Mouse (Mus musculus) CD4-positive, CD25-positive, alpha-beta regulatory T cell, adult 4 months (primary cell): ENCODE results near the gene Colgalt2. TPM values are rescaled to one million over a fixed set of nuclear protein-coding genes. Genes with fewer than 3 reads are reported as not detected.

ENCODE experiments used
- ATAC-seq: one replicate; pipeline ENCODE4 v1.8.0; 2017
- polyA plus RNA-seq, 2 experiments: library from polyadenylated mRNA; unstranded; fragments of 100-300 nt; shearing (Covaris generic); gene quantifications; one replicate each; pipeline ENCODE4 v1.2.1; 2017

Colgalt2 gene
- polyA plus RNA-seq, 2 experiments from 2014 or later, result not detected

DNA sequence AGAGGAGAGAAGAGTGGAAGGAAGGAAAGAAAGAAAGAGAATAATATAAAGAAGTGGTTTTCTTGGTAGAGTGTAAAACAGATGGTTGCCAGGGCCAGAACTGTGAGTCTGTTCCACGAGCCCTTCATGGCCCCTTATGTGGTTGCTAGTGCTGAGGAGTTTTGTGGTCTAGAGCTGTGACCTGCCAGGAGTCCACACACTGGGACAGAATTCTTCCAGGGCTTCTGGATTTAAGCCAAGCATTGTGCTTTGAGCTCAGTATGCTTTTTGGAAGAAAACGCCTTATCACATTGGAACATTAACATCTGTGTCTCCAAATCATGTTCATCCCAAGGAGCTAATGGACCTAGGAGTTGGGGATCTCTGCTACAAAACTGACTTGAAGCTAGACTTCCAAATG is 97.2 kb downstream of the Colgalt2 start:
- ATAC-seq, result no peak

DNA sequence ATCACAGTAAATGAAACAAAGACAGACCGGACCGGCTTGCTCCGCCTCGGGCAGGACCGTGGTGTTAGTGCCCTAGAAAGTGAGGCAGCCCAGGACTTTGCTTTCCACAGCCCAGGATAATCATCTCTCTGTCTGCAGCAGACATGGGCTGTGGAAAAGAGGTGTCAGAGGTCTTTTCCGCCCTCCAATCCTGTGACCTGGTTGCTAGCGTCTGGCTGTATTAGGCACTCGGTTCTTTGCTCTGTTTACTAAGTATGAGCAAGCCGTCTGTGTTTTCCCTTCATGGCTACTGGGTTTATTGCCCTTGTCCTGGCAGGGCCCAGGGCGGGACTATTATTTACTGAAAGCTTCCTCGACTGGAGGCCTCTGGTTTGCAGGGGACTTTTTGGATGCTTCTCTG is 98.0 kb downstream of the Colgalt2 start:
- no peak for ATAC-seq

GRCm38 (mm10) chr1:152499802-152500201 is 100.2 kb downstream of the Colgalt2 start:
- no peak for ATAC-seq

- no peak for ATAC-seq
Observed at GRCm38 (mm10) chr1:152506175-152506574, 106.5 kb downstream of the Colgalt2 start.

- ATAC-seq, result no peak
Observed at GRCm38 (mm10) chr1:152506726-152507125, 107.1 kb downstream of the Colgalt2 start.

- no peak for ATAC-seq
Observed at GRCm38 (mm10) chr1:152508481-152509220, 109.0 kb downstream of the Colgalt2 start.

DNA sequence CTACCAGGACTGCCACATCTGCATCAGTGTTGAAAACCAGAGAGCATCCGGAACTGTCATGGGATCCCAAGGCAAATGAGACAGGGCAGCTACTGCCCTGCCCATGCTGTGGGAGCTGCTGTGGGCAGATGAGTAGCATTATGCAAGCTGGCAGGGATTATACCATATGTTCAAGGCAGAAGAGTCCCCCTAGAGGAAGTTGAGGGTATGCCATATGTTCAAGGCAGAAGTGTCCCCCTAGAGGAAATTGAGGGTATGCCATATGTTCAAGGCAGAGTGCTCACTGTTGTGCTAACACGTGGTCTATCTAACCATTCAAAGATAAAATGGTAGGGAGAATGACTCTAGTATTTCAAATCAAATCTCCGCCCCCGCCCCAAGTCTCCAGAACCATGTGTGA is 111.6 kb downstream of the Colgalt2 start:
- peak; percentile 69 for ATAC-seq

DNA sequence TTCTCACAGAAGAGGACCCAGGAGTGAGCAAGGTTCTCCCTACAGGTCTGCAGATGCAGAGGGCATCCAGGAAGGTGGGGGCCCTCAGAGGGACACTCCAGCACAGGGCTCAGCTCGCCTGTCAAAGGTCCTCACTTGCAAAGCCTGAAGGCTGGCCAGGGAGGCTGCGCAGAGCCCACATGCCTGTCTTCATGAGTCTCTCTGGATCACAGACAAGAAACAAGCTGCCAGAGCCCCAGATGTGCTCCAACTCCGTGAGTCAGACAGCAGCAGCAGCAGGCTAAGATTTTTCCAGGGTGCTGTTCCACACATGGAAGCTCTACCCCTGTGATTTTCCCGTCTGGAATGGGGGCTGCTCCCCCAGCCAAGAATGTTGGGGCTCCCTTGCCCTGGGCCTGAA is 114.6 kb downstream of the Colgalt2 start:
- no peak for ATAC-seq

DNA sequence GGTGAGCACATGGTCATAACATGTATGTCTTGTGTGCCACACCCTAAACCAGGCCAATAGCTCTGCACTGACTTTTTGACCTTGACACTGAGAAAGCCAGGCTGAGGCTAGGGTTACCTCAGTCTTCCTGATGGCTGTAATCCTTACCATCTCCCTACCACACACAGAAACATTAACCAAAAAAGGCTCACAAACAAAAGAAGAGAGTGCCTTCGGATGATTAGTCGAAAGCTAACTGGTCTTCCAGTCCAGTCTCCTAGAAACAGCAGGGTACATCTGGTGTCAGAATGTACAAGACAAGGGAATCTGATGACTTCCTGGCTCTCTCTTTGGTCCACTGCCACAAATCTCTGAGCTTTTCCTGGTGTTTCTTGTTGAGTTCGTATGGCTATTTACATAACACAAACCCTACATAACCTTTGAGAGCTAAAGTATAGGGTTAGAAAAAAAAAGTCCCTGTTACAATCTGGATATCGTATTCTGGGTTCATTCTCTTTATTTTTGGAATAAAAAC is 117.5 kb downstream of the Colgalt2 start:
- ATAC-seq, result no peak

DNA sequence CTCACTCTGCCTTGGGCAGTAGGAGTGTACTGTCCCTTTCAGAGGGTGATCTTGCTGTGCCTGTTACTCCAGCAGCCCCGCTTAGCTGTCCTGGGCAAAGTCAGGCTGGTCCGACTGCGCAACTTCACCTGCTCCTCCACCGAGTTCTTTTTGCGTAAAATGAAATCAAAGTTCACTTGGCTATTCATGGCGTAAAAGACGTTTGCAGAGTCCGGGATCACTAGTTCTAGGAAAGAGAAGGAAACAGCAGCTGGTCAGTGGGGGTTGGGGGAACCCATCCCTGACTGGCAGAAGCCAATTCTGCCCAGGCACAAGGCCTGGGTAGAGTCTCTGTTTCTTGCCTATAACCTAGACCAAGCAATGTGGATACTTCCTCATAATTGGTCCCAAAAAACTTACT is 119.3 kb downstream of the Colgalt2 start:
- ATAC-seq, result no peak

DNA sequence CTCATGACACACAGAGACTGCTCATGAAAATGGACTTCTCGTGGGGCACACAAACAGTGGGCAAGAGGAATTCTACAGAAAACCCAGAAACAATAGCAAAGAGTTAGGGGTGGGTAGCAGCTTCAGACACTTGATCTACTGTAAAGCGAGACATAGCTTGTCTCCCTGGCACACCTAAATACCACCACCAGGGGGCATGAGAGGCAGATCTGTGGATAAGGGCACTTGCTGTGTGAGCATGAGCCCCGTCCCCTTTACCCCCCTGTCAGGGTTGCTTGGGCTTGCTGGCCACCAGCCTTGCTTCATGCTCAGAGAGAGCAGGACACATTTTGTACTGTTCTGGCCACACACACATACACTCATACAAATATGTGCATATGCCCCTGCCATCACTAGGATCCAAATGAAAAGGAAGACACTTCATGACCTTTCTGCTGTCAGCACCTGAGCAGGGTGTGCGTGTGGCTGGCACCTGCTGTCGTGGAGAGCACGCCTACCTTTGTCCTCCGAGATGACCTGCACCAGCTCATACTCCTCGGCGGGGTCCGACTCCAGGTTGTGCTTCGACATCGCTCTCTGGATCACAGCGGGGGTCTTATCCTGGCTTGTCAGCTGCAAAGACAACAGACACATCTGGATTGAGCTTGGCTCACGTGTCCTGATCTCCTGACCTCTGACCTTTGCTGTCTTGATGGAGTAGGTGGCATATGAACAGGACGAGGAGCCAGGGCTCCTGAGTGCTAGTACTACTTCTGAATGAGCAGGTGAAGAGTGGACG is 121.4 kb downstream of the Colgalt2 start:
- ATAC-seq, result no peak

DNA sequence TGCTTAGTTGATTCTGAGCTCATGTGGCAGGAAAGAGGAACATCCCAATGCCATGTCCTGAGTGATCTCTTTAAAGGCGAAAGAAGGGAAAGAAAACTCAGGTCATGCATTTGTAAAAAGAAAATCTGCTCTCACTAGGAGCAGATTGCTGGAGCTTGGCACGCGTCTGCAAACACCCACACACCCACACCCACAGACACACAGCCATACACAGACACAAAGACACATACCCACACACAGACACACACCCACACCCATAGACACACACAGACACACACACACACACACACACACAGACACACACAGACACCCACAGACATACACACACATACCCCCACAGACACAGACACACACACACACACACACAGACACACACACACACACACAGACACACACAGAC is 122.6 kb downstream of the Colgalt2 start:
- no peak for ATAC-seq

GRCm38 (mm10) chr1:152523292-152523691 is 123.7 kb downstream of the Colgalt2 start:
- ATAC-seq, result no peak

DNA sequence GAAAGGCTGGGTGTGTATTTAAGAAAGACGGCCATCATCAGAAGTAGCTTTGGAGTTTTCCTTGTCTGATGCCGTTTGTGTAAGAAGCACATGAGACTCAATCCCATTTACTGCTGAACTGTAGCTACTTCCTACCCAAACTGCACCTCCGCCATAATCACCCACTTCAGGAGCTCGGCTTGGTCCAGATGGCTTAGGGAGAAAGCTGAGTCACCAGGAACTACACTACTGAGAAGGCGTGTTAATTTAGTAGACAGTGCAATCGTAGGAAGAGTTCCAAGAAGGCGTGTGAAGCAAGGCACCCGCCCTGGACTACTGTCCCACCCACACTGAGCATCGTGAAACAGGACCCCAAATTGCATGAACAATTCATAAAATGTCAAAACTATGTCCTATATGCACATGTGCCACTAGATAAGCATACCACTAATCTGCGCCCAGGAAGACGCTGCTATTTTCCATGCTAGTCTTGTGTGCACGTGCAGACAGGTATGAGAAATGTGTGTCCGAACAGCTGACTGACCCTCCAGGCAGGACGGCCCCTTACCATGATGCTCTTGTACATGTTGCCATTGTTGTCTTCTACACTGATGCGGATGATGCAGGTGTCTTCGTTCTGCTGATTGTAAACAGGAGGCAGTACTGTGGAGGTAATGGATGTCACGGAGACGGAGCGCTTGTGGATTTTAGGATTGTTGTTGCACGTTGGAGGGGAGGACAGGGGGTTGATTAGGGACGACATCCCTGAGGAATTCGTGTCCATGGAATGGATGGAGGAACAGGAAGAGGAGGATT is 124.7 kb downstream of the Colgalt2 start:
- ATAC-seq, result no peak

DNA sequence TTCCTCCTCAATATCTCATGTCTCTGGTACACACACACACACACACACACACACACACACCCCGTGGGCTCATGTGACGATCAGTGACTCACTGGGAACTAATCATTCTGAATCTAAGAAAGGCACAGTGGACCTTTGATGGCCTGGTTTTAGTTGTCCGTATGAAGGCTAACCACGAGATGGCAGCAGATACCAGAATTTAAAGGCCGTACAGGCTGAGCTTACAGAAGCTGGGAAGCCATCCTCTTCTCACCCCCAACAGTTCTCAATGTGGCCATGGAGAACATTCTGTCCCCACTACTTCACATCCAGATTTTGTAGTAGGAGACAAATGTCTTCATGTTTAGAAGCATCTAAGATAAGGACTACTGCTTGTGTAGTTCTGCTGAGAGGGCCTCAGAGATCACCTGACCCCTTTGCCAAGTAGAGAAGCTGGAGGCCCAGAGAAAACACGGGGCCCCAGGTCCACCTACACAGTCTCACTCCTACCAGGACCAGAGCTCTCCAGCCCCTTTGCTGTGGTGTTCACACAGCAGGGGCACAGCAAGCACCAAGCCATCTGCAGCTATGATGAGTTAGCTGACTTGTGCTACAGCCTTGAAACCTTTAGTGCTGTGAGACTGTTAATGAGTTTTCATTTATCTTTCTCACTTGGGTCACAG is 125.5 kb downstream of the Colgalt2 start:
- peak; percentile 64 for ATAC-seq

DNA sequence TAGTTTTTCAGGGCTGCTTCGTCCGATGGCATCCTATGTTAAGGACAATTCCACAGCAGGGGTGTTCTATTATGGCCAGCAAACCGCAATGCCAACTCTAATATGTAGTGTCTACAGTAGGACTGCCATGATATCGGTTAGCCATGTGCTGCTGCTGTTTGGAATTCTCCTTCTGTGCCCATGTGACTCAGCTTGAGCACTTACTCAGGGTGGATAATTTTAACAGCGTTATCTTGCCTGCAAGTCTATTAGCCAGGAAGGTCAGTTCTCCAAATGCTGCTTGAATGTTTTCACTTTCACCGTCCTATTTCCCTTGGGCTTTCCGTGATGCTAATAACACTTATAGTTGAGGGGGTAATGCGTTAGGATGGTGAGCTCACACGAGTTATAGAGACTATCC is 126.5 kb downstream of the Colgalt2 start:
- ATAC-seq, result no peak

DNA sequence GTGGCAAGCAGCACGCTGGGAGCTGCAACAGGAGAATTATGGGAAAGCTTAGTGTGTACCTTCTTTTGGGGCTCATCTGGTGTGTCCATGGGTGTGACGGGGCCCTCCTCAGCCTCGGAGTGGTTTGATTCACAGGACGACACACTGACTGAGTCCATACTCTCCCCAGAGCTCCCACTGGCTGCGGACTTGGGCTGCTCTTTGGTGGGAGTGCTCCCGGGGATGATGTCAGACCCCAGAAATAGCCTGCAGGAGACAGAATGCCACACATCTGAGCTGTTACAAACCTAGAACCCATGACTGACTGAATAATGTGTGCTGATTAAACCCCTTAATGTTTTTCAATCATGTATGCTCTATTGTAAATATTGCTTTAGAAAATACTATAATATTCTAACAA is 128.6 kb downstream of the Colgalt2 start:
- ATAC-seq, result no peak

- no peak for ATAC-seq
Observed at GRCm38 (mm10) chr1:152528778-152529177, 129.1 kb downstream of the Colgalt2 start.

- no peak for ATAC-seq
Observed at GRCm38 (mm10) chr1:152531498-152531897, 131.9 kb downstream of the Colgalt2 start.

- ATAC-seq, result no peak
Observed at GRCm38 (mm10) chr1:152534531-152534930, 134.9 kb downstream of the Colgalt2 start.

- no peak for ATAC-seq
Observed at GRCm38 (mm10) chr1:152536416-152537018, 136.9 kb downstream of the Colgalt2 start.

DNA sequence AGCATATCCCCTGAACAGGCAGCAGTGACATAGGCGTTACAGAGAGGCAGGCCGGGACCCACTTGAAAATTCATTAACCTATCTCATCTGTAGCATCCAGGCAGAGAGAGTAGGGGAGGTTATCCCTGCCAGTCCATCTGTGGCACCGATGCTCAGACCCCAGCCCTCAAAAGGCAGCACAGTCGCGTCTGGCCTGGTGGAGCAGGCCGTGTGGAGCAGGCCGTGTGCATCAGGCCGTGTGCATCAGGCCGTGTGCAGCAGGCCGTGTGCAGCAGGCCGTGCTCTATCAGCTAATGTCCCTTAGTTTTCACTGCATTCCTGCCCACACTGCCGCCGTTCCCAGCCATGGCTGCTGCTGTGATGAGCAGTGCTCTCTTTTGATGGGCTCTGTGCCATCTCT is 137.6 kb downstream of the Colgalt2 start:
- no peak for ATAC-seq
